Mouse (Mus musculus) mesoderm, embryonic 11.5 days (tissue): Measurements from ENCODE around the gene Slc41a2.
A peak's percentile ranks its signal among the peaks of the same experiment; 100 is the strongest.

Source experiments
- DNase-seq: peaks from one replicate; pipeline ENCODE4 v3.0.0-alpha.2; 2012; ENCODE audit warnings: low read depth, low spot score

The Slc41a2 gene

DNA sequence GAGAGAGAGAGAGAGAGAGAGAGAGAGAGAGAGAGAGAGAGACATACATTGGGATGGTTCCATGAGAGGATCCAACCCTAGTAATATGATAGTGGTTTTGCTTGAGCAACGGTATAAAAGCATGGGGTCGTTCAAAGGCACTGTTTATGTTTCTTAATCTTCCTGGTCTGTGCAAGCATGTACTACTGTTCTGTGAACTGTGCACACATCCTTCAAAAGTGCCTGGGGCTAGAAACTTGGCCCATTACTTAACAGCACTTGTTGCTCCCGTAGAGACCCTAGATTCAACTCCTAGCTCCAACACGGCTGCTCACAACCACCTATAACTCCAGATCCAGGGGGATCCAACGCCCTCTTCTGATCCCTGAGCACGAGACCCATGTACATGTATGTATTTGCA is 17.3 kb downstream of the Slc41a2 start:
- no peak for DNase-seq

- DNase-seq, result no peak
These were observed 24.6 kb downstream of the Slc41a2 start for GRCm38 (mm10) chr10:83313033-83313432.

DNA sequence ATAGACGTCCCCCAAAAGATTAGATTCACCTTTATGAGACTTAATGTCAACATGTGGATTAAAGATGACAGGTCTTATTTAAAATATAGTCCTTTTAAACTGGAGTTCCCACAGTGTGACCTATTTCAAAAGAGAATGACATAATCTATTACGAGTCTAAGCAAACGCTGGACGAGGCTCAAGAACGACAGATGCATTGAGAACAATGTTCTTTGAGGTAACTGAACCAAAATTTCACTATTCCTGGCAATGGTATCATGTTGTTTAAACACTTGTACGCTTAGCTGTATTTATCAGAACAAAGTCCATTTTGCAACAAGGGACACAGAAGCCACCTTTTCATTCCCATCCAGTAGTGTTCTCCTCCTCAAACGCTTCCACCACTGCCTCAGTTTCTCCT is 27.3 kb downstream of the Slc41a2 start:
- DNase-seq, result no peak

GRCm38 (mm10) chr10:83301687-83302086 is 36.0 kb downstream of the Slc41a2 start:
- DNase-seq, result no peak

DNA sequence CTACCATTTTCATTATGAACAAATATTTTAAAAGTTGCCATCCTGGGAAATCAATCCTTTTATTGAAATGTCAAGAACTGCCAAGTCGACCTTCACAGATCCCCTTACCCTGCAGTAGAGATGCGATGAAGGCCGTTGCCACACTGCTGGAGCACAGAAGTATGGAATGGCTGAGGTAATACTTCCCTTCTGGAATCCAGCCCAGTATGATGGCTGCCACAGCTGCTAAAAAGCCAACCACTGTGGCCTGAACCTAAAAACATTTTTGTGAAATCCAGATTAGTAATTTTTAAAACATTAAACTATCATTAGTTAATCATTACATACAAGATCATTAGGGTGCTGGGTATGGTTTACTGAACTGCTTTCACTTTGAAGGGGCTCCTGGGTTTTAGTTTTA is 36.6 kb downstream of the Slc41a2 start:
- DNase-seq, result no peak

GRCm38 (mm10) chr10:83297017-83297416 is 40.7 kb downstream of the Slc41a2 start:
- no peak for DNase-seq

- DNase-seq, result no peak
These were observed 42.9 kb downstream of the Slc41a2 start for GRCm38 (mm10) chr10:83294746-83295145.

- no peak for DNase-seq
These were observed 44.3 kb downstream of the Slc41a2 start for GRCm38 (mm10) chr10:83293352-83293751.

- no peak for DNase-seq
These were observed 46.0 kb downstream of the Slc41a2 start for GRCm38 (mm10) chr10:83291731-83292130.

GRCm38 (mm10) chr10:83287828-83288227 is 49.9 kb downstream of the Slc41a2 start:
- DNase-seq, result no peak

DNA sequence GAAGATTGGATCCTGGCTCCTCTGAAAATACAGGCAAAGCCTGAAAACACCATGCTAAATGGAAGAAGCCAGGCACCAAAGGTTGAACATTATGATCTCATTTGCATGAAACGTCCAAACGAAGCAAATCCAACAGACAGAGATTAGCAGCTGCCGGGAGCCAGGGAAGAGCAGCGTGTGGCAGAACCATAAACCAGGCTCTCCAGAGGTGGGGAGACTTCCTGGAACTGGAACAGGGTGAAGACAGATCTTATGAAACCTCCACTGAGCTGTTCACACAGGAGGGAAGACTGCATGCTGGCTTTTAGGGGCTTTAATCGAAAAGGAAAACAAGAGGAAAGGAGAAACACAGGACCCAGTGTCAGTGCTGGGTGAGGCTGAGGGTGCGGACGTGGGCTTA is 51.3 kb downstream of the Slc41a2 start:
- no peak for DNase-seq

- no peak for DNase-seq
These were observed 51.9 kb downstream of the Slc41a2 start for GRCm38 (mm10) chr10:83285724-83286256.

- DNase-seq, result no peak
These were observed 52.8 kb downstream of the Slc41a2 start for GRCm38 (mm10) chr10:83284916-83285315.

GRCm38 (mm10) chr10:83266731-83267130 is 71.0 kb downstream of the Slc41a2 start:
- peak; percentile 37 for DNase-seq

GRCm38 (mm10) chr10:83266241-83266640 is 71.4 kb downstream of the Slc41a2 start:
- DNase-seq, result no peak

GRCm38 (mm10) chr10:83264680-83265079 is 73.0 kb downstream of the Slc41a2 start:
- DNase-seq, result no peak

- no peak for DNase-seq
These were observed 73.6 kb downstream of the Slc41a2 start for GRCm38 (mm10) chr10:83264056-83264455.

DNA sequence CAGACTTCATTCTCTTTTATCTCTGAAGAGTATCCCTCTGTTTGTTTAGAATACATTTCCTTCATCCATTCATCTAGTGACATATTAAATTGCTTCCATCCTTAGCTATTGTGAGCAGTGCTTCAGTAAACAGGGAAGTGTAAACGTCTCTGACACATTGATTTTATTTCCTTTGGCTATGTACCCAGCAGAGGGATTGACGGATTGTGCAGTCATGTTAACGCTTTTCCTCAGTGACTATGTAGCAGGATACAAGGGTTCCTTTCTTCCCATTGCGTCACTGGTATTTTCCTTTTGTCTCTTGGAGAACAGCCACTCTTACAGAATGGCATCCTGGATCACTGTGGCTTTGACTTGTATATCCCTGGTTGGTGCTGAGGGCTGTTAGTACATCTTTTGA is 76.4 kb downstream of the Slc41a2 start:
- DNase-seq, result no peak

DNA sequence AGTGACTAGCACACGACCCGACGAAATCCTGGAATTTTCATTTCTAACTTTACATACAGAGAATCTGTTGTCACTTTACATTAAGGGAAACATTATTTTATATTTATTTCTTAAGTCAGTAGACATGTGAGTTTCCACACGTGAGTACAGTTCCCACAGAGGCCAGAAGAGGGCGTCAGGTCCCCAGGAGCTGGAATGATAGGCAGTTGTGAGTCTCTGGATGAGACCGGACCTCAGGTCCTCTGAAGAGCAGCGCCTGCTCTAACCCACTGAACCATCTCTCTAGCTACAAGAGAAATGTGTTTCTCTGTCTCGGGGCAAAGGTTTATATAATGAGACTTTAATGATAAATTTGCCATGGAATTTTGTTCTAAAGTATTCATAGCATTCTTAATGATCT is 86.3 kb downstream of the Slc41a2 start:
- peak; percentile 35 for DNase-seq

DNA sequence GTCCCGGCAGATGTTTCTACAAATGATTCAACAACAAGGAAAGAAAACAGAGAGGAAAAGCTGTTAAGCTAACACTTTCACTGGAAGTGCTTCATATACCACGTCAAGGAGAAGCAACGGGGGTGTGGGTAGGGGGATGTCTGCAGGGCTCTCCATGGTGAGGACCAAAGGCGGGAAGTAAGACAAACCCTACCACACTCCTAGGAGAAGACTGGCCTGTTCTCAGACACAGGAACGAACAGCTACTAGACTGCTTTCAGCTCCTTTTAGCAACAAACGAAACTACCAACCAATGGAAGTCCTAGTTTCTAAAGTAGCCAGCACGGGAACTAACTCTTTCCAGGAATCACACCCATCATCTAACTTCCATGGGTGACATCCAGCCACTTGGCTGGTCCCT is 89.6 kb downstream of the Slc41a2 start:
- DNase-seq, result no peak

- peak; percentile 29 for DNase-seq
These were observed 92.0 kb downstream of the Slc41a2 start for GRCm38 (mm10) chr10:83245720-83246119.

GRCm38 (mm10) chr10:83244131-83244530 is 93.6 kb downstream of the Slc41a2 start:
- peak; percentile 36 for DNase-seq

DNA sequence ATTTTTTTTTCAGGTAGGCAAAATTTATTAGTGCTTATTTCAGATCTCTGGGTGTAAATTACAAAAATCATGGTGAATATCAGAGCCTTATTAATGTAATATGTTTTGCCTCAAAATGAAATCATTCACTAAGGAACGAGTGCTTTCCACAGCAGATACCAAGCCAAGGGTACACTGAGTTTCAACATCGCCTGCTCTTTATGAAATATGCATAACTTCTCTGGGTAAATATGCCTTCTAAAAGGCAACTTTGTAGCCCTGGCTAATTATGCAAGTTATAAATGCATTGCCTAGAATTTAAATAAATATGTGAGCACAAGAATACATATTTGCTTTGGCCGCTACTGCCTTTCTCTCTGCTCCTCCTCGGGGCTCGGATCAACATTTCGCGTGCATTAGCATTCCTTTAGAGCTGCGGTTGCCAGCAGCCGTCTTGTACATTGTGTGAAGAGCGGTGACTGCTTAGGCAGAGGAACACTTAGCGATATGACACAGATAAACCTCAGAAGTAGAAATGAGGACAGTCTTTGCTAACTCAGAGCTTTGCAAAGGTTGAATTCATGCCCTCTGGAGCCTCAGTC is 95.5 kb downstream of the Slc41a2 start:
- no peak for DNase-seq

- no peak for DNase-seq
These were observed 103.3 kb downstream of the Slc41a2 start for GRCm38 (mm10) chr10:83234391-83234790.
